Mouse (Mus musculus) ovary, postnatal 14 days (tissue): ENCODE measurements around the gene Lime1.

Experiments used
- DNase-seq: peaks from one replicate; pipeline ENCODE4 v3.0.0; 2022; ENCODE audit warnings: low spot score

The Lime1 gene

GRCm38 (mm10) chr2:181379778-181380177, at the start of gene Lime1:
Lime1 (plus strand) TSS chr2:181380078.
- DNase-seq: no peak

GRCm38 (mm10) chr2:181332542-181332941, 47.3 kb upstream of the Lime1 start:
- DNase-seq: no peak

- peak; percentile 34 for DNase-seq
Measured at GRCm38 (mm10) chr2:181334023-181334422, 45.9 kb upstream of the Lime1 start.

- DNase-seq: no peak
Measured at GRCm38 (mm10) chr2:181340426-181340825, 39.5 kb upstream of the Lime1 start.

GRCm38 (mm10) chr2:181342766-181343165, 37.1 kb upstream of the Lime1 start:
- DNase-seq: no peak

- DNase-seq: no peak
Measured at GRCm38 (mm10) chr2:181356780-181357179, 23.1 kb upstream of the Lime1 start.

GRCm38 (mm10) chr2:181363946-181364345, 15.9 kb upstream of the Lime1 start:
- DNase-seq: no peak

GRCm38 (mm10) chr2:181364487-181364859, 15.4 kb upstream of the Lime1 start:
- DNase-seq: no peak

GRCm38 (mm10) chr2:181364860-181365596, 14.8 kb upstream of the Lime1 start, which contains the start of the genes Zgpat and Arfrp1:
Zgpat (plus strand) TSS chr2:181364928.
Arfrp1 (minus strand) TSS chr2:181365404.
- peak; percentile 70 for DNase-seq

- DNase-seq: no peak
Measured at GRCm38 (mm10) chr2:181365655-181366075, 14.2 kb upstream of the Lime1 start.

- no peak for DNase-seq
Measured at GRCm38 (mm10) chr2:181370001-181370400, 9.9 kb upstream of the Lime1 start.

- DNase-seq: no peak
Measured at GRCm38 (mm10) chr2:181375787-181376186, 4.1 kb upstream of the Lime1 start.

- no peak for DNase-seq
Measured at GRCm38 (mm10) chr2:181377230-181377629, 2.6 kb upstream of the Lime1 start.

GRCm38 (mm10) chr2:181378701-181379100, 1.2 kb upstream of the Lime1 start:
- no peak for DNase-seq

- DNase-seq: no peak
Measured at GRCm38 (mm10) chr2:181380251-181380650, 373 bp downstream of the Lime1 start.

- no peak for DNase-seq
Measured at GRCm38 (mm10) chr2:181381107-181381506, 1.2 kb downstream of the Lime1 start.

- DNase-seq: no peak
Measured at GRCm38 (mm10) chr2:181381631-181382306, 1.9 kb downstream of the Lime1 start.

- no peak for DNase-seq
Measured at GRCm38 (mm10) chr2:181384463-181384862, 4.6 kb downstream of the Lime1 start.

GRCm38 (mm10) chr2:181384919-181385391, 5.1 kb downstream of the Lime1 start:
- DNase-seq: peak; percentile 36

GRCm38 (mm10) chr2:181385885-181386284, 6.0 kb downstream of the Lime1 start:
- peak; percentile 42 for DNase-seq

- no peak for DNase-seq
Measured at GRCm38 (mm10) chr2:181386663-181387210, 6.9 kb downstream of the Lime1 start.

- no peak for DNase-seq
Measured at GRCm38 (mm10) chr2:181390136-181390870, 10.4 kb downstream of the Lime1 start.
